Mouse (Mus musculus) layer of hippocampus, adult 8-10 months (tissue): ENCODE results near the gene Dab2. TPM values are rescaled to one million over a fixed set of nuclear protein-coding genes. Genes with fewer than 3 reads are reported as not detected.

Source experiments
- DNase-seq, 2 experiments: peaks; one replicate each; pipeline ENCODE4 v3.0.0; 2022; ENCODE audit warnings: low spot score in 2 of 2
- total RNA-seq, 4 experiments: library from RNA; stranded (reverse); gene quantifications; 2 replicates each; pipeline ENCODE4 v1.2.4; 2022

Gene Dab2
- total RNA-seq, result 10 to 100 TPM in 3 of 4 experiments, 1 to 10 TPM in 1; 9.8 to 15.9 (median 14.9) TPM

- DNase-seq, result no peak
Measured at GRCm38 (mm10) chr15:6299554-6299953, at the start of gene Dab2. Gene Dab2, plus strand, starts transcription at chr15:6299788.

GRCm38 (mm10) chr15:6253471-6253870 is 46.1 kb upstream of the Dab2 start:
- DNase-seq, result no peak

- DNase-seq, result no peak
Measured at GRCm38 (mm10) chr15:6254383-6254782, 45.2 kb upstream of the Dab2 start.

GRCm38 (mm10) chr15:6257049-6257448 is 42.5 kb upstream of the Dab2 start:
- DNase-seq, result no peak

GRCm38 (mm10) chr15:6259957-6260740 is 39.4 kb upstream of the Dab2 start:
- DNase-seq, result no peak

- no peak for DNase-seq
Measured at GRCm38 (mm10) chr15:6260741-6261430, 38.7 kb upstream of the Dab2 start.

- no peak for DNase-seq
Measured at GRCm38 (mm10) chr15:6267147-6267758, 32.3 kb upstream of the Dab2 start.

- no peak for DNase-seq
Measured at GRCm38 (mm10) chr15:6278606-6279468, 20.8 kb upstream of the Dab2 start.

- DNase-seq, result no peak
Measured at GRCm38 (mm10) chr15:6280021-6280451, 19.6 kb upstream of the Dab2 start.

- DNase-seq, result no peak
Measured at GRCm38 (mm10) chr15:6283249-6283648, 16.3 kb upstream of the Dab2 start.

- no peak for DNase-seq
Measured at GRCm38 (mm10) chr15:6296071-6296470, 3.5 kb upstream of the Dab2 start.

GRCm38 (mm10) chr15:6298726-6299125 is 862 bp upstream of the Dab2 start:
- no peak for DNase-seq

GRCm38 (mm10) chr15:6302219-6302618 is 2.6 kb downstream of the Dab2 start:
- DNase-seq, result no peak

GRCm38 (mm10) chr15:6303822-6304221 is 4.2 kb downstream of the Dab2 start:
- no peak for DNase-seq

- DNase-seq, result no peak
Measured at GRCm38 (mm10) chr15:6309633-6310032, 10.0 kb downstream of the Dab2 start.

GRCm38 (mm10) chr15:6310417-6310816 is 10.8 kb downstream of the Dab2 start:
- DNase-seq, result no peak

- DNase-seq, result no peak
Measured at GRCm38 (mm10) chr15:6312396-6312795, 12.8 kb downstream of the Dab2 start.

GRCm38 (mm10) chr15:6319352-6319751 is 19.8 kb downstream of the Dab2 start:
- no peak for DNase-seq

- DNase-seq, result no peak
Measured at GRCm38 (mm10) chr15:6320501-6320900, 20.9 kb downstream of the Dab2 start.

- DNase-seq, result no peak
Measured at GRCm38 (mm10) chr15:6321263-6321662, 21.7 kb downstream of the Dab2 start.

GRCm38 (mm10) chr15:6322311-6322710 is 22.7 kb downstream of the Dab2 start:
- no peak for DNase-seq
